Mouse (Mus musculus): ENCODE measurements around the gene Mars2.

- no peak for TF ChIP-seq CTCF (IDR thresholded peaks at IDR 0.05)
- no peak for TF ChIP-seq EP300 (IDR thresholded peaks at IDR 0.05)
These were observed 21.7 kb upstream of the Mars2 start for GRCm38 (mm10) chr1:55215185-55215813.
